Mouse (Mus musculus) layer of hippocampus, postnatal 36 days (tissue): ENCODE results near the gene Egfr. TPM values are rescaled to one million over a fixed set of nuclear protein-coding genes. Genes with fewer than 3 reads are reported as not detected.

Source experiments
- DNase-seq, 2 experiments: peaks; one replicate each; pipeline ENCODE4 v3.0.0; 2022
- total RNA-seq, 2 experiments: library from RNA; stranded (reverse); gene quantifications; 2 replicates each; pipeline ENCODE4 v1.2.3; 2021

The Egfr gene
- total RNA-seq, 2 experiments from 2014 or later, result 11.2 to 13.9 TPM

DNA sequence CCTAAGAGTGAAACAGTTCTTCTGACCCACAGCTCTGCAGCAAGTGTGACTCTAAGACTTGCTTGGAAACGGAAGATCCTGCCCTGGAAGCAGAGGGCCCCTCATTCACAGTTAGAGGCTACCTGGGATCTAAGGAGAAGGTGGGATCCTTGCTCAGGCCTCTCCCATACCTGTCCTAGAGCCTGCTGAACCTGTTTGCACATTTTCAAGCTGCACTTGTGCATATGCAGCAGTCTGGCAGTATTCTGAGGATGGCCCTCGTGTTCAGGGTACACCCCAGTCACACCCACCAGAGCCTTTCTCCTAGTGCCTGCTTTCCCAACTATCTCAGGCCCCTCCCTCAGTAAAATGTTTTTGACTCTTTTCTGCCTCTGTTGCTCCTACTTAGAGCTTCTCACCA, 29.6 kb downstream of the Egfr start:
- no peak for DNase-seq

DNA sequence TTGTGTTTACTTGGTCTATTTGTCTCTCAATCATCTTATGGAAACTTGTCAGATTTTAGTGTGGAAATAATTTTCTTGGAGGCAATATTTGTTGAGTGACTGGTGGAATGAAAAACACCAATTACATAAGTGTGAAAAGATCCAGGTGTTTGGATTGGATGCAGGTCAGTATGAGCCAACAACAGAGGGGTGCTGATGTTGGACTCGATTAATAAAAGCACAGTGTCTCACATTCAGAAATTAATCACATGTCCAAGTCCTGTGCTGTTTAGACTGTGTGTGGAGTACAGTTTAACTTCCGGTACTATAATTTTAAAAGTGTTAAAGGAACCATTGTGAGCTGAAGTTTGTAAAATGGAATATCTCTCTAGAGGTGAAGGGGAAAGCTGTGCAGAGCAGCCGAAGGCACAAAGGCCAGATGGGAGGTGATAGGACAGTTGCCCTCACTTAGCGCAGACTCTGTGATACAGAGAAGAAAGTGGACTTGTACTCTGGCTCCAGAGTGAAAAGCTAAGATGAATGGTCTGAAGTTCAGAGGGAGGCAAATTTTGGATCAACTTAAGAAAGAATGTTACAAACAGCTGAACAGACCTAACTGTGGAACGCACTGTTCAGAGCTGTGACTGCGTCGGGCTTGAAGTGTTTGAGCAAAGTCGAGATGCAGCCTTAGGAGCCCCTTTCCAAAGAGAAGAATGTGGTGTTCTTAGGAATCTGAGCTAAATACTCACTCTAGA, 32.1 kb downstream of the Egfr start:
- no peak for DNase-seq

DNA sequence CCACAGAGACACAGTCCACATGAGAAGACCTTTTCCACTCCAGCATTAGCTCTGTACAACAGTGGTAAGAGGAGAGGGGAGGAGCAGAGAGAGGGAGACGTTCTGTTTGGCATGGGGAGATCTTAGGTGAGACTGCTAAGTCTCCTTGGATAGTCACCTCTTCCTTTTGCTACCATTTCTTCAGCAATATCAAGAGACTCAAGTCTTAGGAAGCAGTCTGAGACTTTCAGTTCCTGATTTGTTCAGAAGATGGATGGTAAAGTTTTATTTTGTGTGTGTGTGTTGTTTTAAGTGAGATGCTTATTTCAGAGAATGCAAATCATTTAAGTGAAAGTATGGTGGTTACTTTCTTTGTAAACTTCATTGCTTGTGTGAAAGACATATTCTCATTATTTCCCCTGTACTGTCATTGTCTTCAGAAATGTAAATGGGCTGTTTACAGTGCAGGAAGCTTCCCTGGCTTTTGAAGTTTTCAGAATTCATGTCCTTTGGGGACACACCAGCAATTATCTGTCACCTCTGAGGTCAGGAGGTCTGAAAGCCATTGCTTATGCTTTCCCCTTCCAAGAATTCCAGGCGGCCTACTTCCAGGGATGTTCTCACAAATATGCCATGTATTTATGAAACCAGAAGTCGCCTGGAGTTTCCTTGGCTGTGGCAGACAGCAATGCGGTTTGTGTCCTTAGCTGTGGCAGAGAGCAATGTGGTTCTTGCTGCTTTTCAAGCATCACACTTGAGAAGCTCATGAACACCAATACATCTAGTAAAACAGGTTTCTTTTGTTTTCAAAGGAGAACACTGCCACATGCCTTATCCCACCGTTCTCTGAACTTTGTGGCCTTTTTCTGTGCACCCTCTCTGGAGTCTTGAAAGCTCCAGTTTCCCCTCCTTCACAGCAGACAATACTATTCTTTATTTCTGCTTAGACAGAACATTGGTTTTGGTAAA, 40.9 kb downstream of the Egfr start:
- no peak for DNase-seq

DNA sequence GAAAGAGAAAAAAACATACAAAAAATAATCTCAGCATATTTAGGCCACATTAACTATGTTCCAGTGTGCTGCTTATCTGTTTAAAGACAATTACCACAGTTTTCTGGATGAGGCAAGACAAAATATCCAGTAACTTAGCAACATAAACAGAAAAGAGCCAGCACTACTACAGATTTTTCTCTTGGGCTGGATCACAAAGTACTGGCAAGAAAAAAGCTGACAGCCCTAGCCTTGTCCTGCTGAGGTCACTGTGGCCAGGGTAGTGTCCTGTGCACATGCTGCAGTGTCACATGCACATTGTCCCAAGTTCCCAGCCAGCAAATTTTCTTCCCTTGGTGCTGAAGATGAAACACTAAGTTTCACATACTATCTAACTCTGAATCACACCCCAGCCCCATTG, 43.0 kb downstream of the Egfr start:
- DNase-seq, result no peak

DNA sequence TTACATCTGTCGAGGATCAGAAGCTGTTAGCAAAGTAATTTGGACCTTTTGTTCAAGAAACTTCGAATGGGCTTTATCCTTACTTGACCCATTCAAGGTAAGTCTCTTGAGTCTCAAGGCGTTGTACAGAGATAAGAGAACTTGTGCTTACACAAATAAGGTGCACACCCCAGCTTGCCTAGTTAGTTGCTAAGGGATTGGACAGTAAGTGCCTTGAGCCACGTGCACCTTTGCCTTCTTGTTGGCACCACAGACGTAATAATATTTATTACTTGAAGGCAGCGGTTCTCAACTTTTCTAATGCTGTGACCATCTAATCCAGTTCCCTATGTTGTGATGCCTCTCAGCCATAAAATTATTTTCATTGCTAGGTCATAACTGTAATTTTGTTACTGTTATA, 43.5 kb downstream of the Egfr start:
- DNase-seq, result no peak

DNA sequence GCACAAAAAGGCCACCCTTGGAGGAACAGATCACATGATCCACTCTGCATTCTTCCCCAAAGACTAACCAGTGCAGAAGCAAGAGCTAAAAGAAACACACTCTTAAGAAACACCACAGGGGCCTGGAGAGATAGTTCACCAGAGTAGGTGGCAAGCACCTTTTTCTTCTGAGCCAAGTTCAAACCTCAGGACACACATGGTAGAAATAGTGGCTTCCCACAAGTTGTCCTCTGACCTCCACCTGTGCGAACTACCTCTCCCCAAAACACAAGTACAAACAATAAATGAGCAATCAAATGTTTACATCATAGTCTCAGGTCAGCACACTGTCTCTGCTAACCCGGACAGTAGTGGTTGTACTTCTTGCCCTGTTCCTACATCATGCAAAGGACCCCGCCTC, 45.5 kb downstream of the Egfr start:
- DNase-seq, result no peak

DNA sequence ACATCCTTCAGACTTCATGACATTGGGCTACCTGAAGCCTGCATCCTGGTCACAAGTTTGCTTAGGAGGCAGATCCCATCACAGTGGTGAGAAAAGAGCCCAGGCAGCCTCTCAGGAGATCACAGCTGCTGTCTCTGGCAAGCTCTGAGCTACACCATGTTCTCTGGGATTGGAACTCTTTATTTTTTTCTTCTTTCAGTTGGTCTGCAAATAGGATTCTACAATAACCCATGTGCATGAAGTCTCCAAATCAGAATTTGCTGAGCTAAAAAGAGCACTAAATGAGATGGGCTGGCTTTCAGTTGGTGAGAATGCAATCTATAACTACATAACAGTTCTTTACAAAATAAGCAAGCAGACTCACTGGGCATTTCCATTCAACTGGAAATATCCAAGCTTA, 46.1 kb downstream of the Egfr start:
- peak; percentile 27 to 45 for DNase-seq

DNA sequence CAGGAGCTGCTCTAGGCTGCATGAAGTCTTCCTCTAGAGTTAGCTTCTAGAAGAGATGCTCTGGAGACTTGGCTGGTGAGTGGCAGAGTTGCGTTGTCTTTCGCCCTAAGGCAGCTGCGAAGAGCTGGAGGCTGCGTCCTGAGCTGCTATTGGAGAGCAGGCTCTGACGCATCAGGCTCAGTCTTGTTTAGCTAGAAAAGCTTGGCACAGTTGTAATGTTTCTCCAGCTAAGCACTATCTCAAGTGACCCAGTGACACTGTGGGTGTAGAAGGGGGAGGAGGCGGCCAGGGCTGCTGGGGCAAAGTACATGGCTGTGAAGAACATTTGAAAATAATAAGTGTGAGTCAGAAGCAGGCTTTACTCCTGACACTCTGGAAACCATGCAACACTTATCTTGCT, 48.5 kb downstream of the Egfr start:
- no peak for DNase-seq

DNA sequence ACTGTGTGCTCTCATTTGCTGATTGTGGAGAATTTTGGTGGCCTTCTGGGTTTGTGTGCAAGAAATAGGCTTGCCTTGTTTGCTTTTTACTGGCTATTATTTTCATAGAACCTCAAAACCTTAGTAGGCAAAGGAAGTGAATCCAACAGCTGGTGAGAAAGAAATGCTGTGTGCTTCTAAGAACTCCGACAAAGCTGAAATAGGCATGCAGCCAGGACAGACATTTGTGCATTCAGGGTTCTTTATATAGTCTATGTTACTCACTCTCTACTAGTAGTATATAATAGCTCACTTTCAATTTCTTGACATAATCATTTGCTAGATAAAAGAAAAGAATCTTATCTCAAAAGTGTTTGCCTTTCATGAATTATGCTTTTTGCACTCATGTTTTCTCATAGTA, 50.7 kb downstream of the Egfr start:
- DNase-seq, result no peak

DNA sequence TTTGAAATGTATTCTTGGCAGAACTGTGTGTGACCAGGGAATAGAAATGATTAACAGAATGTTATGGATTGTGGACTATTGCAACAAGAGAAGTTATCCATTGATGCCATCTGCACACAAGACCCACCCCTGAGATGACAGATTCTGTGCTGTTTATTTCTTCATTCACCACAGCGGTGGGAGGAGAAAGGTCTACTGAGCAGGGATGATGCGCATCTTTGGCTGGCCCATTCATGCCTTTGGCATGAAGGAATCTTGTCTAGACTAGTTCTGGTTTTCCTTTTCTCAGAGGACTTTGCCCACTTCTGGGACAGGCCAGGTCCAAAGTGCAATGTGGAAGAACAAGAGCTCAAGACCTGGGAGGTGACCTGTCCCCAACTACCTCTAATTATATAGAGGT, 52.0 kb downstream of the Egfr start:
- DNase-seq, result no peak

DNA sequence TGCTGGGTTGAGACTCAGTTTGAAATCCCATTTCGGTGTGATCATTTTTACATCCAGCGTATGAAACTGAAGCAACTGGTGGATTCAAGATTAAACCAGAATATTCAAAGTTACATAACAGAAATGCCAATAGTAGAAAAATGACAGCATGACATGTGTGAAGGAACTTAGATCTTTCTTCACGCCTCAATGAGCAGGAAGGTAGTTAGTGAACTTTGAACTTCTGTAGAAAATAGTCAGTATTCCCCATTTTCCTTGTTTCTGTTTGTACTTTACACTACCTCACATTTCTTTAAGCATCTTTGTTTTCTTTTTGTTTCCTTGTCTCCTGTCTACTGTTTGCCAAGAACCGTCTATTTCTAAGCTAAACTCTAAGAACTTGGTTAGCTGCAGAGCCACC, 53.9 kb downstream of the Egfr start:
- no peak for DNase-seq

DNA sequence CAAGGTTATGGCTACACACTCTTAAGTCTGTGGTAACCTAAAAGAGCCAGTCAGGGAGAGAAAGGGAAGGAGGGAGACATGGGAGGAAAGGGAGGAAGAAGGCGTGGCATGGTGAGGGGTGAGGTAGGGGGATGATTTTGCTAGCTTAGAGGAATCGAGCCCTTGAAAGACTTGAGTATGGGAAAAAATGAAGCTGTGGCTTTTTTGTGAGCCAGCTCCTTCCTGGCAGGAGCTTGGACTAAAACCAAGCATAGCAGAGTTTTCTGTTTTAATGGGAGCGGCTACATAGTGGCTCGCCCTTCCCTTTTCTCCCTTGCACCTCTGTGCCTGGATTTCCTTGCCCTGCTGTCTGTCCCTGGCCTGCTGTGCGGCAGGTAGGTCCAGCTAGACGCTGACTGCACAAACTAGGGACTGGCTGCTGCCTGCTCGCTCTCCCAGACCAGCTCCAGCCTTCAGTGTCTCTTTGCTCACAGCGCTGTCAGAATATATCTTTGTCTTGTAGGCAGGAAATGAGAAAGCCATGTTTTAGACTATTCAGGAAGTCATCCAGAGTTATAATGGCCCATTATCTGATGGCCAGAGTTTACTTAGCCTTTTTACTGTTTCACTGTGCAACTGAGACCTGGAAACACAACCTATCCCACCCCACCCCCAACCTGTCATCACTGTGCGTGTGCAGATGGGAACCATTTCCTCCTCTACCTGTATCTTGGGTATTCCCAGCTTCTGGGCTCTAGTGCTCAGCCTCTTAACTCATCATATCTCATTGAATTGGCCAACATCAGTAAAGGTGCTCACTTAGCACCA, 57.4 kb downstream of the Egfr start:
- DNase-seq, result no peak

DNA sequence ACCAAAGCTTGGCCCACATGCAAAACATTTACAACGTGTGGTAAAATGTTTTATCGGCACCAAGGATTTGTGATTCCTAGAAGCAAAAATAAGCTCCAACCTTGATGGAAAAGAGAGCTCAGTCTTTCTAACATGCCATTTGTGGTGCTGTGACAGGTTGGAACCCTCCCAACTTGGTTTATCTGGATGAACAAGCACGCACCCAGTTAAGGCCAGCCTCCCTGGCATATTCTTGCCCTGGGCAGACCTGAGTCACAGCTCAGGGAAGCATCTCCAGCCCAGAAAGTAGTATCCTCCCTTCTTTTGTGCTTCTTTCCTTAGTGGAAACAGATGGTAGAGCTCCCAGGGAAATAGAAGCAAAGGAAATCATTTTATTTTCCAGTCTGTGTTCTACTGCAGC, 58.1 kb downstream of the Egfr start:
- no peak for DNase-seq

DNA sequence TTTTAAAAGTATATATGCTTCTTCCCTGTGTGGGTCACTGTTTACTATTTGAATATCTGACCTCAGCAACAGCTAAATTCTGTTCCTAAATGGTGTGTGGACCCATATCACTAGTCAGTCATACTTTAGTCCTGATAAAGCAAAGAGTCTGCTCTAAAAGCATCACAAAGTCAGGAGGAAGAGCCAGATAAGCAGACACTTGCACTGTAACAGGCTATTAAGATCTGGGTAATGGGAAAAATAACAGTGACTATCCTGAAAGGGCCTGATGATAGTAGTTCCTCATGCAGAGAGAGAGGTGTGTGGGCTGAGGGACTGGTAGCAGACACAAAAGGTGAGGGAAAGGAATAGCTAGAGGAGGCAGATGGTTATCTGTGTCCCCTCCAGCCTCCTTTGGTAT, 61.3 kb downstream of the Egfr start:
- no peak for DNase-seq

DNA sequence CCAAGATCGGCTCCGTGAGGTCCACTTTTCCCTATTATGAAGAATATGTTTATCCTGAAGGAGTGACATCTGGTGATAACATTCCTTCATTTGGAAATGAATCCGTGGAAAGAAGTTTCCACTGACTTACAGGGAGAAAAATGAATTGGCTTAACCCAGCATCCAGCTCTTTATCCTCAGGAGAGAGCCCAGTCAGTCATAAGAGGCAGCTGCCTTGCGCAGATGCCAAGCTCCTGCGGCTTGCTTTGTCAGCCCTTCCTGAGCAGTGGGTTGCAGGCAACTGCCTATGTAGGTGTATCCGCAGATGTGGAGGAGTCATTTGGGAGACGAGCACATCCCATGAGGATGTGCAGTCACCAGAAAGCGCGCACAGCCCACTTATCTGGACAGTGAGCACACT, 64.4 kb downstream of the Egfr start:
- DNase-seq, result no peak

DNA sequence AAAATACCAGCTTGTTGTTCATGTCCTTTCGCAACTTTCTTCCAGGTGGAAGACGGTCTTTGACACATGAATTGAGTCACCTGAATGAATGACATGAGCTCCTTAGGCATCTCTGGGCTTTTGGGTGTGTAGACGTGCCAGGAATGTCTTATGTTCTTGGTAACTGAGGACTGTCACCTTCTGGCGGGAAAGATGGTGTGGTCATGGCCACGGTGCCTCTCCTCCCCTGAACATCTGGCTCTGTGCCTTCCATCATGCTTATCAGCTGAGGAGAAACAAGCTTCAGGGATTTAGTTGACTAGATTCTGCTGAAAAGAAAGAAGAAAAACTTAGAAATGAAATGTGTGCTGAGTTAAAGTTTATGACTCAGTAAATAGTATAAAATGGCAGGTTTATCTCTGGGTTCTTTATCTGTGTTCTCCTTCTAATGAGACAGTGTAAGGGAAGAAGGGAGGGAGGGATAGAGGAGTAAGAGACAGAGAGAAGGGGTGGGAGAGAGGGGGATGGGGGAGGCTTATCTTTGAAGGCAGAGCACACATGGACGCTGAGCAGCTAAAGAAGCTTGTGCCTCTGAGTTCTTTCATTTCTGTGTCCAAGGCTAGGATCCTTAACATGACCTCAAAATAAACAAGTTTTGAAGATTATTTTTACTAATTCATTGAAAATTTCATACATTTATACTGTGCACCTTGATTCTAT, 65.5 kb downstream of the Egfr start:
- no peak for DNase-seq

DNA sequence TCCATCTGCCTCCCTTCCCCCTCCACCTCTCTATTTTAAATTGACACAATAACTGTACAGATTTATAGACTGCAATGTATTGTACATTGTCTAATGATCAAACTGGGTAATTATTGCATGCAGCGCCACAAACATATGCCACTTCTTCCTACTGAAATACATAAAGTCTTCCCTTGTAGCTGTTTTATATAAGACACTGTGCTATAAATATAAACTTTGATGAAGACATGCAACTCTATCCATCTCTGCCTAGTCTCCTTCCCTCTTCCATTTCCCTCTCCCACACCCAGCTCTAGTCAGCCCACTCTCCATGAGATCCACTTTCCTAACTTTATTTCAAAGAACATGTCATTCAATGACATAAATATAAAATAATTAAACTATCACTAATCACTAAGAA, 67.4 kb downstream of the Egfr start:
- no peak for DNase-seq

DNA sequence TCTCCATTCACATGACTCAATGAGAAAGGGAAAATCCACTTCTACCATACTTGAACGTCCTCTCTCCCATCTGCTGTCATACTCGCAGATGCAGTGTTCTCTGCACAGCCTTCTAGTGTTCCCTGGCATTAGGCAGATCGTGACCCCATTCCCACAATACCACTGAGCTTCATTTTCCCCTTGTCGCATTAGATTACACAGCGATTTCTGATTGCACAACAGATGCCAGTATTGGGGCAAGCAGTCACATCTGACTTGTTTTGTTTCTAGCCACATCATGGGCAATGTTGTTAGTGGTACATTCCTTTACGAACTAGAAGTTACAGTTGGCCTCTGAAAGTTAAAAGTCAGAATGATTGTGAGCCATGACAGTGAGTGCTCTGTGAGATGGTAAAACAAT, 68.1 kb downstream of the Egfr start:
- no peak for DNase-seq

DNA sequence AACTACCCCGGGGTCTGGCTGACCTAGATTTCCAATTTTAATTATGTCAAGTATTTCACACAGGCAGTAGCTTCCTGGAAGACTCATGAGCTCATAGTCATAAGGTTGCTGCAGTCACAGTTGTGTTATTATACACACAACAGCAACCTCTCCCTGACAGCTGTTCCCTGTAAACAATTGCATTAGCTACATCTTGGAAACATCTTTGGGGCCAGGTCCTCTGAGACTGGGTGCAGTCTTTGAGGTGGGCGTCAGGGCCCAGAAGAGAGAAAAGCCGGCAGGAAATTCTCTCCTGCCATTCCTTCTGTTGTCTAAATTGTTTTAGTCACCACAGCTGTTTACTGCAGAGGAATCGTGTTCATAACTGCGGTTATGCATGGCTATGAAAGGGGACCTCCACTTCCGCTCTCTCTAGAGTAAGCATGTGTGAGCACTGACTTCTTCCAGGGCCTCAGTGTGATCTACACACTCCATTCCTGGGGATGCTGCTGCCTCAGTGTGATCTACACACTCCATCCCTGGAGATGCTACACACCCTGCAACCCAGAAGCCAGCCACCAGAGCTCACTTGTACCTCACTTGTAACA, 69.8 kb downstream of the Egfr start:
- DNase-seq, result no peak

DNA sequence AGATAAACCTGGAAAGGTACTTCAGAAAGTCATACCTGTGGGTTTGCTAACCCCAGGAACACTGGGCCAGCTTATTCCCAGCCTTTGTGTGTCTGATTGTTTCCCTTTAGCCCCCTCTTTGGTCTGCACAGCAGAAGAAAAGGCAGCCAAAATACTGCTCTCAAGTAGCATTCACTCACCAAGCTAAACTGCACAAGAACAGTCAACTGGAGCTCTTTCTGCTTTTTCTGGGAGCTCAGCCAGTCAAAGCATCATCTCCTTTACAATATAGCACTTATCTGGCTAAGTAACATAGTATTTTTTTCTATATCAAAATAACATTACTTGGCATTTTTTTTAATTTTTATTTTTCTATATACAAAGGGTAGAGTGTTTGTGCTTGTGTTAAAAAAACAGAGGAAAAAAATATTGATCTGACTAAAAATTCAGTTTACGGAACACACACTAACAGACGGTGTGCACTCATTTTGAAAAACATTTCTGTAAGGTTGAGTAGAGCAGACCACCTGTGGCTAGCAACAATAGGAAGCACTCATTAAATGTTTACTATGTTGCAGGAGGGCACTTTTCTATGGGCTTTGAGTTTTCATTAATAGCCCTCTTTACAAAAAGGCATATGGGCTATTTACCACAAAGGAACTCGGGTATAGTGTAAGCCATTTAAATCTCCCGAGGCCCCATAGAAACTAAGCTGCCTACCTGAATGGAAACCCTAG, 72.0 kb downstream of the Egfr start:
- DNase-seq, result no peak

DNA sequence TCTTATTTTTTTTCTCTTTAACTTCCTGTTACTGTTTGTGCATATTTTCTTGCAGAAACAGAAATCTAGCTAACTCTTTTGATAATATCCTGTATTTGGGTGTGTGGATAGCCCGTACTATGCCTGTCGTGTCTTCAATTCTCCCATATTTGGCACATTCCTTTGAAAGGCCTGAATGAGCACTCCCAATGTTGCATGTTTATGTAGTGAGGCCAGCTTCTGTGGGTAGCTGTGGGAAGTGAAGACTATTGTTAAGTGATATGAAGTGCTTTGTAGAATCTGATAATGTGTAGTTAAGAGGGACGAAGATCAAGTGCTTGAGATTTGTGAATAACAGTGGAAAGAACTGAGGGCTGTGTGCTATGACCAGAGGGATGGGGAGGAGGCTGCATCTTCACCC, 77.5 kb downstream of the Egfr start:
- no peak for DNase-seq
